Mouse (Mus musculus) neural tube, embryonic 14.5 days (tissue): Measurements from ENCODE around the gene Foxf1. TPM values are rescaled to one million over a fixed set of nuclear protein-coding genes. Genes with fewer than 3 reads are reported as not detected.

Experiments
- ATAC-seq: fragments of 200-750 bp; cut with Nextera tagmentation; 2 replicates; pipeline ENCODE4 v1.8.0; 2017; ENCODE audit warnings: low read depth, mild to moderate bottlenecking, moderate TSS enrichment, moderate library complexity
- H3K27ac ChIP-seq: fragments of 300-500 bp; sonication (generic); 2 replicates; pipeline ENCODE4 v1.5.1; 2014; ENCODE audit warnings: low read depth, mild to moderate bottlenecking, control low read depth, low read length, moderate library complexity, mixed read lengths
- H3K27me3 ChIP-seq: fragments of 300-500 bp; sonication (generic); 2 replicates; pipeline ENCODE4 v1.6.1; 2014; ENCODE audit warnings: low read length; ENCODE audit not compliant: control insufficient read depth, insufficient read depth
- H3K36me3 ChIP-seq: fragments of 300-500 bp; sonication (generic); 2 replicates; pipeline ENCODE4 v1.6.1; 2014; ENCODE audit warnings: low read length, mixed read lengths; ENCODE audit not compliant: control insufficient read depth, insufficient read depth
- H3K4me1 ChIP-seq: fragments of 300-500 bp; sonication (generic); 2 replicates; pipeline ENCODE4 v1.6.1; 2014; ENCODE audit warnings: low read length; ENCODE audit not compliant: control insufficient read depth, insufficient read depth
- H3K4me2 ChIP-seq: fragments of 300-500 bp; sonication (generic); 2 replicates; pipeline ENCODE4 v1.6.1; 2014; ENCODE audit warnings: mild to moderate bottlenecking, low read depth, low read length, control low read depth
- H3K4me3 ChIP-seq: fragments of 300-500 bp; sonication (generic); 2 replicates; pipeline ENCODE4 v1.5.1; 2014; ENCODE audit warnings: low read depth, low read length, control low read depth, mixed read lengths
- H3K9ac ChIP-seq: fragments of 300-500 bp; sonication (generic); replicated peaks from 2 replicates; pipeline ENCODE4 v1.6.1; 2014; ENCODE audit warnings: low read depth, mild to moderate bottlenecking, control low read depth, low read length, mixed read lengths
- H3K9me3 ChIP-seq: fragments of 300-500 bp; sonication (generic); 2 replicates; pipeline ENCODE4 v1.6.1; 2016; ENCODE audit warnings: low read length; ENCODE audit not compliant: control insufficient read depth
- WGBS: fragments of 180-500 bp; shearing (Covaris S2); extraction: QIAGEN DNeasy Blood & Tissue Kit; methylation state at CpG from one replicate; pipeline ENCODE4 v1.1.7; 2014; 5-methylcytosine and 5-hydroxymethylcytosine counted together
- polyA plus RNA-seq: library from polyadenylated mRNA; unstranded; fragments of >200 nt; fragmentation: Nextera tagmentation; extraction: Ambion mirVana; gene quantifications from 2 replicates; pipeline ENCODE4 v1.2.1, GENCODE M21; 2014

Gene Foxf1
- polyA plus RNA-seq, 1 experiment from 2014 or later: 0.16 TPM

- no peak for ATAC-seq
- H3K4me3 ChIP-seq: peak overlapping the region; percentile 31
- H3K4me1 ChIP-seq: peaks cover 4% of the 10 kb centered on the region; the same call in 1 of the 2 replicates
- 0% methylated on average over 50 of the region's 62 CpGs for WGBS
- no peak overlapping the region for H3K27ac ChIP-seq
- no peak overlapping the region; the same call in 1 of the 2 replicates for H3K9ac ChIP-seq
- no peaks in the 10 kb centered on the region for H3K9me3 ChIP-seq
- no peaks in the 10 kb centered on the region for H3K36me3 ChIP-seq
- H3K27me3 ChIP-seq: peaks cover 62% of the 10 kb centered on the region
- H3K4me2 ChIP-seq: peak overlapping the region; percentile 41; the same call in 1 of the 2 replicates
Measured at GRCm38 (mm10) chr8:121117186-121117651, 33.0 kb downstream of the Foxf1 start.

GRCm38 (mm10) chr8:121117906-121118305 lies 33.7 kb downstream of the Foxf1 start:
- H3K36me3 ChIP-seq: no peaks in the 10 kb centered on the region
- no peak overlapping the region for H3K9ac ChIP-seq
- under 1% methylated on average over 28 of the region's 28 CpGs for WGBS
- no peaks in the 10 kb centered on the region for H3K9me3 ChIP-seq
- H3K4me2 ChIP-seq: no peak overlapping the region
- peak overlapping the region; percentile 31 for H3K4me3 ChIP-seq
- peaks cover 66% of the 10 kb centered on the region for H3K27me3 ChIP-seq
- peaks cover 4% of the 10 kb centered on the region; the same call in 1 of the 2 replicates for H3K4me1 ChIP-seq
- no peak for ATAC-seq
- no peak overlapping the region for H3K27ac ChIP-seq

- 2% methylated on average over 18 of the region's 18 CpGs for WGBS
- no peak overlapping the region for H3K9ac ChIP-seq
- H3K4me1 ChIP-seq: peaks cover 4% of the 10 kb centered on the region; the same call in 1 of the 2 replicates
- no peak overlapping the region for H3K27ac ChIP-seq
- no peak for ATAC-seq
- H3K4me2 ChIP-seq: no peak overlapping the region
- no peaks in the 10 kb centered on the region for H3K36me3 ChIP-seq
- H3K4me3 ChIP-seq: peak overlapping the region; percentile 3; the same call in 1 of the 2 replicates
- H3K9me3 ChIP-seq: no peaks in the 10 kb centered on the region
- H3K27me3 ChIP-seq: peaks cover 70% of the 10 kb centered on the region
Measured at GRCm38 (mm10) chr8:121118634-121119420, 34.6 kb downstream of the Foxf1 start.

- Histone ChIP-seq H3K36me3 (no peaks in the 10 kb centered on the region), H3K4me3 (peak overlapping the region; percentile 3; the same call in 1 of the 2 replicates), H3K4me2 (no peak overlapping the region), H3K27ac (no peak overlapping the region), H3K9ac (no peak overlapping the region), H3K9me3 (no peaks in the 10 kb centered on the region), H3K27me3 (peaks cover 72% of the 10 kb centered on the region), H3K4me1 (peaks cover 4% of the 10 kb centered on the region; the same call in 1 of the 2 replicates)
- WGBS: 3% methylated on average over 12 of the region's 12 CpGs
- ATAC-seq: no peak
Measured at GRCm38 (mm10) chr8:121119635-121120455, 35.7 kb downstream of the Foxf1 start.

- no peak overlapping the region for H3K4me2 ChIP-seq
- no peak overlapping the region for H3K9ac ChIP-seq
- no peaks in the 10 kb centered on the region for H3K36me3 ChIP-seq
- no peaks in the 10 kb centered on the region for H3K9me3 ChIP-seq
- peaks cover 70% of the 10 kb centered on the region for H3K27me3 ChIP-seq
- 3% methylated on average over 17 of the region's 17 CpGs for WGBS
- H3K4me1 ChIP-seq: peaks cover 4% of the 10 kb centered on the region; the same call in 1 of the 2 replicates
- ATAC-seq: no peak
- H3K4me3 ChIP-seq: peak overlapping the region; percentile 0; the same call in 1 of the 2 replicates
- H3K27ac ChIP-seq: no peak overlapping the region
Measured at GRCm38 (mm10) chr8:121120456-121121419, 36.6 kb downstream of the Foxf1 start.

GRCm38 (mm10) chr8:121121704-121122103 lies 37.5 kb downstream of the Foxf1 start:
- H3K4me2 ChIP-seq: no peak overlapping the region
- 6% methylated on average over 8 of the region's 8 CpGs for WGBS
- no peaks in the 10 kb centered on the region for H3K9me3 ChIP-seq
- H3K4me1 ChIP-seq: no peaks in the 10 kb centered on the region
- H3K9ac ChIP-seq: no peak overlapping the region
- H3K27me3 ChIP-seq: peaks cover 69% of the 10 kb centered on the region
- ATAC-seq: no peak
- H3K27ac ChIP-seq: no peak overlapping the region
- no peak overlapping the region for H3K4me3 ChIP-seq
- H3K36me3 ChIP-seq: no peaks in the 10 kb centered on the region

- Histone ChIP-seq H3K4me1 (no peaks in the 10 kb centered on the region), H3K27me3 (peaks cover 65% of the 10 kb centered on the region), H3K27ac (no peak overlapping the region), H3K4me3 (no peak overlapping the region), H3K36me3 (no peaks in the 10 kb centered on the region), H3K9me3 (no peaks in the 10 kb centered on the region), H3K4me2 (no peak overlapping the region), H3K9ac (no peak overlapping the region)
- no peak for ATAC-seq
- 2% methylated on average over 7 of the region's 7 CpGs for WGBS
Measured at GRCm38 (mm10) chr8:121122368-121122767, 38.2 kb downstream of the Foxf1 start.

- Histone ChIP-seq H3K4me2 (no peak overlapping the region), H3K4me1 (no peaks in the 10 kb centered on the region; the same call in 1 of the 2 replicates), H3K9me3 (no peaks in the 10 kb centered on the region), H3K27ac (no peak overlapping the region), H3K9ac (no peak overlapping the region), H3K36me3 (no peaks in the 10 kb centered on the region), H3K4me3 (no peak overlapping the region), H3K27me3 (peaks cover 60% of the 10 kb centered on the region)
- no peak for ATAC-seq
- 26% methylated on average over 2 of the region's 2 CpGs for WGBS
Measured at GRCm38 (mm10) chr8:121123113-121123512, 38.9 kb downstream of the Foxf1 start.
